Mouse (Mus musculus): ENCODE results near the gene Zc3hav1l. TPM values are rescaled to one million over a fixed set of nuclear protein-coding genes. Genes with fewer than 3 reads are reported as not detected.

Gene Zc3hav1l
- total RNA-seq, 2 experiments from 2014 or later, result 0.23 to 0.31 TPM

DNA sequence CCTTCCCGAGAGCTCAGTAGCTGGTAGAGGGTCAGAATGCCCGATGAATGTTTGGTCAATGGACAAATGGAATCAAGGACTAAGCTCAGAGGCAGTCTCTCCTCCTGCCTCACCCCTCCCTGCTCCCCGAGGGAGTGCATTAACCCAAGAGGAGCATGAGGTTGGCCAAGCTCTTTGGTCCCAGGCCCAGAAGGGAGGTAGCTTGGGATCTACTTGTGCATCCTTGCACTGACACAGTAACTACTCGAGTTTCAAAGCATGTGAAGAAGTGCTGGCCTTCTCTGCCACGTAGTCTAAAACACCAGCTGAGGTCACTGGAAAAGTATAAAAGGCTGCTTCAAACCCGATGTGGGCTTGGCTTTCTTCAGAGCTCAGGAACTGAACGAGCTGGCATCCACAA, 34.6 kb downstream of the Zc3hav1l start:
- DNase-seq (ENCODE audit: low spot score), result no peak

DNA sequence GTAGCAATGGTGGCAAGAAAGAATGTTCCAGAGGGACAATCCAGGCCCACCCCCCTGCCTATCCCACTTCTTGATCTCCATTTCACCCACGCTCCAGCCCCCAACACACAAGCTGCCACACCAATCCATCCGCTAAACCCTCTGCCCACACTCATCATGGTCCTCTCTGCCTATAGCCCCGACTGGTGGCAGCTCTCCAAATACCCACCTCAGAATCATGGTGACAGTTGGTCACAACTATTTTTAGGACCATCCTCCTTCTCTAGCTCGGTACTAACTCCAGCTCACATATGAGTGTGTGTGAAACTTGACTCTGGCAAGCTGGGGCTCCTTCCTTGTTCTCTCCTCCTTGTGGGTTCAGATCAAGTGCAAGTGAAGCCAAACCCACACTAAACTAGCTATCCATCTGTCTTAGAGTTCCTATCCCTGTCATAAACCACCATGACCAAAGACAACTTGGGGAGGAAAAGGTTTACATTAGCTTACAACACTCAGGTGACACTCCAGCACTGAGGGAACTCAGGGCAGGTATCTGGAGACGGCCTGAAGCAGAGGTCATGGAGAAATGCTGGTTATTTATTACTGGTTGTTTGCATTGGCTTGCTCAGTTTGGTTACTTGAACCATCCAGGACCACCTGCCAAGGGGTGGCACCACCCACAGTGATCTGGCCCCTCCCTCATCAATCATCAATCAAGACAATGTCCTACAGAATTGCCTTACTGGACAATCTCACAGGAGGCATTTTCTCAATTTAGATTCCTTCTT, 35.5 kb downstream of the Zc3hav1l start:
- DNase-seq (ENCODE audit: low spot score), result no peak

DNA sequence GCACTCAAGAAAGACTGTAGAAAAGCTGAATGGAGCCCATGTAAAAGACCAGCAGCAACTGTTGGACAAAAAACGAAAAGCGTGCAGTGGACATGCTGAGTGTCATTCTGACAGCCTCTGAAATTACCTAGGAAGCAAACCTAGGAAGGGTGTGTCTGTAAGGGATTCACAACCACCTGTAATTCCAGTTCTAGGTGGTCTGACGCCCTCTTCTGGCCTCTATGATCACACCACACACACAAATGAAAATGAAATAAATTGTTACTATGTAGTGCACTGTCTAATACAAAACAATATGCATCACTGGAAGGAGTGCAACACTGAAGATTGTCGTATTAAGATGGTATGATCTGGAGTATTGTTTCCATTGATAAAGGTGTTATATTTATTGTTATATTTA, 37.2 kb downstream of the Zc3hav1l start:
- no peak for DNase-seq (ENCODE audit: low spot score)

DNA sequence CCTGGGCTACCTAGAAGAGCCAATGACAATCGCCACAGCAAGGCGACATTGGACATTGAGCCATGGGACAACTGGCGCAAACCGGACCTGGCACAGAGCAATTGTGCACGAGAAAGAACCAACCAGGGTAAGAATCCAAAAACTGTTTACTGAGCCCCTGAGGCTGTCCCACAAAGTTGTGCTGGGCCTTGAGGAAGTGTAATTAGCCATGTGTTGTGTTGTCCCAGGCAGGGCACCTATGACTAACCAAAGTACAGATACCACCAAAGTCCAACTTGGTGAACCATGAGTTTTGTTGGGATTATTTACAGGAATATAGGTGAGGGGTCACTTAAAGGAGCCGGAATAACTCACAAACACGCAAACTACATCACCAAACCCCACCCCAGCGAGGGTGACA, 41.6 kb downstream of the Zc3hav1l start:
- no peak for DNase-seq (ENCODE audit: low spot score)

DNA sequence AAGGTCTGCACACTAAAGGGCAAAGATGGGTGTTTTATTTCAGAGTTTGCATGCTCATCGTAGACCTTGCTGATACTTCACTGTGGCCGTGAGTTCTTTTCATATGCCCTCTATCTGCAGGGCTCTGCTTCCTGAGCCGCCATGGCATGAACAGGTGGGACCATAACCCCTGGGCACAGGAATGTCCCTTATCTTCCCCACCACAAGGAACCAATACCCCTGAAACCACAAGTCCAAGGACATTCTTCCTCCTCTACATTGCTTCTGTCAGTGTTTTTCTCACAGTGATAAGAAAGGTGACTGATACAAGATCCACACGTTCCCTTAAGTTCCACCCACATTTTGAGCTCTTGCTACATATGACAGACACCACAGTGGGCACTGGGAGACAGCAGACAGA, 42.3 kb downstream of the Zc3hav1l start:
- no peak for DNase-seq (ENCODE audit: low spot score)

DNA sequence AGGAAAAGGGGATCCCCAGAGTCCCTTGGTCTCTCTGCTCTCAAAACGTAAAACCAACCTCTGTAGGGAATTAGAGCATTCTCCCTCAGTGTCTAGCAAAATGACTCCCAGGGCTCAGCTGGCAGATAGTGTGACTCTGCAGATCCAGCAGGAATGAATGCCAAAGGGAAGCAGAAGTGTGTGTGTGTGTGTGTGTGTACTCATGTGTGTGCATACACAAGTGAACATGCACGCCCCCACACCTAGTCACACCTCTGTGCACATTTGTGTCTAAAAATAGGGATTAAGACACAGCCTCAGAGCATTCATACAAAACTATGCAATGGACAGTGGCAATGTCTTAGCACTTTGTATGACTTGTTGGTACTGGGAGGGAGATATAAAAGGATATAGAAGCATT, 43.3 kb downstream of the Zc3hav1l start:
- no peak for DNase-seq (ENCODE audit: low spot score)

DNA sequence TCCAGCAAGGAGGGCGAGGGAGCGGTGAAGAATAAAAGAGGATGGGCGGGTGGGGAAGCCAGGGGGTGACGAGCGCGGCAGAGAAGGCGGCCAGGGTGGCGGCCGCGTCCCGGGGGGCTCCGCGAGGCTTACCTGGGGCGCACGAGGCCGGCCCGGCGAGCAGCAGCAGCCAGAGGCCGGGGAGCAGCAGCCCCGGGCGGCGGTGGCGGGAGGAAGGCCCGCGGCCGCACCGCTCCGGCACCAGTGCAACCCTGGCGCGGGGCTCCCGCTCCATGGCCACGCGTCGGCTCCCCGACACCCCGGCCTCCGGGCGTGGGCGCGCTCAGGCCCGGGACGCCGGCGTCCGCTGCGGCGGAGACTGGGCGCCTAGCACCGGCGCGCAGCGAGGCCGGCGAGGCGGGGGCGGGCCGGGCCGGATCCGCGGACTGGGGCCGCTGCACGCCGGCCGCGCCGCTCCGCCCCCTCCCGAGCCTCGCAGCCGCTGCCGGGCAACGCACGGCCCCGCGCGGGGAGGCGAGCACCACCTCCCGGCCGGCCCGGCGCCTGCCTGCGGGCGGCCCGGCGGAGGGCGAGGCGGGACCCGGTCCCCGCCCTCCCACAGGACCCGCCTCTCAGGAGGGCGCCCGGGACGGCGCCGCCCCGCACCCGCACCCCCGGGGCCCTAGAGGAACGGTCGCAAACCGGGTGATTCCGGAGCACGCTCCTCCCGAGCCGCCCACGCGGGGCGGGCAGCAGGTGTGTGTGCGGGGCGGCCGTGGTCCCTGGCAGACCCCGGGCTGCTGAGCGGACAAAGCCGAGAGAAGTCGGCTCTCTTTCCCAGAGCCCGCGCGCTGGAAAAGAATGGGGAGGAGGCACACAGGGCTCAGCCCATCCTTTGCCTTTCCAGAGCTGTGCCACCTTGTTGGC, 45.1 kb downstream of the Zc3hav1l start, which contains the start of gene D630045J12Rik:
TSS of gene D630045J12Rik (minus strand) at position 274 of the 906 bp plus-strand sequence.
- peak; percentile 57 for DNase-seq (ENCODE audit: low spot score)

DNA sequence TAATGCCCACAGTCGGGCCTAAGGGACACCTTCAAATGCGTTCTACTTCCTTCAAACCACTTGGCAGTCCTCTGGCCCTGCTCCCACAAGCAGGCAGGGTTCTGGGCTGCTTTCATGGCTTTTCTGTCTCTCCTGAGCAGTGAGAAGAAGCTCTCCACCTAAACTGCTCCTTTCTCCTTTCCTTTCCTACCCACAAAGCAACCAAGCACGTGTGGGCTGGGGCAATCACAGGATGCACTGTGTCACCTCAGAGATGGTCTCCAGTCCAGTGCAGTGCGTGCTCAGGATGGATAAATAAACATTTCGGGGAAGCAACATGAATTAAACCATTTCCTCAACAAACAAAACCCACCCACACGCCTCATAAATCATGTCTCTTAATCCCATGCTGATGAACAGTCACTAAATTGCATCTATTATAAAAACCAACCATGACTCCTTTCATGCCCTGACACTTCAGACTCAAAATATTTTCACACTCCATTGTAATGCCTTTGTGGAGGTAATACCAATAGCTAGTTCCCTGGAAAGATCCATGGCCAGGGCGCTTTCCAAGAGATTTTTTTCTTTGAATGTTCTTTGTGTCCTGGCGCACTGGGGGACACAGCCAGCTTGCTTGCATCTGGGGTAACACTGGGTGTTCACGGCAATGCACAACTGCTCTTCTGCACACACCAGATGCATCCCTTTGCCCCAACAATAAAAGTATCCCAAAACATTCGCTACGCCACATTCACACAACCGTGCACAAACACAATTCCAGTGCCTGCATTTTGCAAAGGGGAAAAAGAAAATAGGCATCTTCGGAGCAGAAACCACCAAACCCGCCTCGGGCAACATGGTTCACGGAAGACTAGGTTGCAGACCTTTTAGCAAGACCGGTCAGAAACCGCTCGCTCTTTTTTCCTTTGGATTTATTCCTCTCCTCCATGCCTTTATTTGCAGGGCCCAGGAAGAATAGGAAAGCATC, 46.0 kb downstream of the Zc3hav1l start:
- DNase-seq (ENCODE audit: low spot score), result no peak

DNA sequence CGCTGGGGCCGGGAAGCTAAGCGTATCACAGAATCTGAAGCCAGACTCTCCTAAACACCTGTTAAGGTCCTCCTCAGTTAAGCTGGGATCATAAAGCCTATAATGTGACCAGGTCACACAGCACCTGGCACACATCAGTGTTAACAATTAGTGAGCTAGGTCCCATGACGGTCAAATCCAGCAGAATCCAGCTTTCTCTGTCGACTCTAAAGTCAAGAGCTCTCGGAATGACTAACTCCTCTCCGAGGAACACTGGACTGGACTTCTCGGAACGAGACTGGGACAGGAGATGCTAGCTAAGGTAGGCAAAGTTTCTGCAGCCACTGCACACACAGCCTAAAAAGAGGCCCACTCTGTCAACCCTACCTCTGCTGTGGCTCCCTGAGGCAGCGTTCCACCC, 46.9 kb downstream of the Zc3hav1l start:
- DNase-seq (ENCODE audit: low spot score), result no peak

DNA sequence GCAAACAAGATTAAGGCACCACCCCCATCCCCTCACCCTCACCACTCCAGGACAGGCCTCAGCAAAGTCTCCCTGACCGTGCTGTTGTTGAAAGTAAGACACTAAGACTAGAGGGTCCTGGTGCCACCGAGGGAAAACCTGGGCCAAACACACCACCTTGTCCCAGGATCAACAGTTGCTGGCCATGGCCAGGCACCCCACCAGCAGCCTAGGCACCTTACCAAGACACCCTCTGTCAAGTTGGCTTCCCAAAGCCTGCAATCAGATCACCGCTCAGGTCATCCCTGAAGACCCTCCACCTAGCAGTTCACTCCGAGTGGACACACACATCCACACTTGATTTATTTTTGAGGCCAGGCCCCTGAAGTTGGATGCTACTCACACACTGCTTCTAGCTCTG, 47.6 kb downstream of the Zc3hav1l start:
- DNase-seq (ENCODE audit: low spot score), result no peak

DNA sequence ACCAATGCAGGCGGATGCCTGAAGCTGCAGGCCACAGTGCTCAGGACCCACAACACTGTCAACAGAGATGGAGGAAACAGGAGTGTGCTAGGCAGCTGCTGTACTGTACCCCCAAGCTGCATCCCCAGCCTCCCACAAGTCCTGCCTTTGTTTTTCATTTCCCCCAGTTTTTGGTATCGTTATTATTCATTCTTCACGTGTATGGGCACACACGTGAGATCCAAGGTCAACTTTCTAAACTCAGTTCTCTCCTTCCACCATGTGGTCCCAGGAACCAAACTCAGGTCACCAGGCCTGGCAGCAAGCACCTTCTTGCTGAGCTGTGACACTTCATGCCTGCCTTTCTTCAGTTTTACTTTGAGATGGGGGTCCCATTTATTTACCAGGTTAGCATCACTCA, 51.7 kb downstream of the Zc3hav1l start:
- DNase-seq (ENCODE audit: low spot score), result no peak

DNA sequence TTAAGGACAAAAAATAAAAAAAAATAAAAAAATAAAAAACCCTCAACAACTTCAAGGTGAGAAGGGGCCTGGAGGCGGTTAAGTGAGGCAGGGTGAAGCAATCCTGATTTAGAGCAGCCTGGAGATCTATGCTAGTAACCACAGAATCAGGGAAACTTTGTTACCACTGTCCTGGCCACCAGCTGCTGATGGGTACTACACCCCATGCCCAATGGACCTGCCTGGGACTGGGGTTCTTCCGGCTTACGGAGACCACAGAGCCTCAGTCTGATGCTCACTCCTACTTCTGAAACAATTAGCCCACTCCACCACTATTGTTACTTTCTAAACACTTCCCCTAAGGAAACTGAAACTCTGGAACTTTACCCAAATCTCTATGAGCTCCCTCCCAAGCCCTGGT, 54.3 kb downstream of the Zc3hav1l start:
- DNase-seq (ENCODE audit: low spot score), result no peak

DNA sequence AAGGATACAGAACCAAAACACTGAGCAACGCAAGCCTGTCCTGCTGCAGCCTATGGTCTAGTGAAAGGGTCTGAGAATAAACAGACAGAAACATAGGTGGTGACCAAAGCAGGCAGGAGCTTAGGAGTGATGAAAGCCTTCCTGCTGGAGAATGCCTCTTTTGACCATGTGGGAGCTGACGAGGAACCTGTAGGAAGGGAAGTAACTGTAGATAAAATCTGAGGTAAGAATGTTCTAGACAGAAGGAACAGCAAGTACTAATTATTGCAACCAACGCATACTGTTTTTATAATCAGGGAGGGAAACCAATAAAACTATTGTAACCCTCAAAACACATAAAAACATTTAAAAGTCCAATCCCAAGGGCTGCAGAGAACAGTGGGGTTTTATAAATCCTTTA, 54.9 kb downstream of the Zc3hav1l start:
- no peak for DNase-seq (ENCODE audit: low spot score)

DNA sequence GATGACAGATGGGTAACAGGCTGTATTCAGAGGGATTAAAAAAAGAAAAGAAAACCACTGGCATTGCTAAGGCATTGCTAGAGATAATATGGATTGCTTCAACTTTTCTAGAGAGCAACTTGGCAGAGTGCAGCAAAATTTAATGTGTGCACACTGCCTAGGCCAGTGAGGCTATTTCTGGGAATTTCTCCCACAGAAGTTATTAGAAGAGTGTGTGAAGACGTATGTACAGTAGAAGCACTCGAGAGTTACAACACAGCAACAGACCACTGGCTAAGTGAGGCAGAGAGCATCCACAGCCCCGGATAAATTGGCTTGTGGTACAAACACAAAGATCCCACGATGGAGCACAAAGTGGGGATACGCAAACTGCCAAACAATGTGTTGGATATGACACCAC, 56.2 kb downstream of the Zc3hav1l start:
- DNase-seq (ENCODE audit: low spot score), result no peak

DNA sequence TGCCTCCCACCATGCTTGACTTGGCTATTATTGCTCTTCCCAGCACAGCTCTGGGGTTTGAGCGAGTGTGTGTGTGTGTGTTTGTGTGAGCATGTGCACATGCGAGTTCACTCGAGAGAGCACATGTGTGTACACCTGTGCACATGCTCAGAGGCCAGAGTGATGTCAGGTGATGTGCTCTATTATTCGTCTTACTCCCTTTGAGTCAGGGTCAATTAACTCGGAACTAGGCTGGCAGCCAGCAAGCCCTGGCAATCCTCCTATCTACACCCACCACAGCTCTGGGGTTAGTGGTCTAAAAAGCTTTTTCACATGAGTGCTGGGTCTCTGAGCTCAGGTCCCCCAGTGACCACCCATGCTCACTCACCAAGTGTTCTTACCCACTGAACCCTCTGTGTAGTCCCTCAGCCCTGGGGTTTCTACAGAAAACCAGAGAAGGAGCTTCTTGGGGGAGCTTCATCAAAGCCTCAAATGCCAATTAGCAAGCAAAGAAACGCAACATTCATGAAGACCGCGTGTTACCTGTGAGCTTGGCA, 56.7 kb downstream of the Zc3hav1l start:
- no peak for DNase-seq (ENCODE audit: low spot score)

DNA sequence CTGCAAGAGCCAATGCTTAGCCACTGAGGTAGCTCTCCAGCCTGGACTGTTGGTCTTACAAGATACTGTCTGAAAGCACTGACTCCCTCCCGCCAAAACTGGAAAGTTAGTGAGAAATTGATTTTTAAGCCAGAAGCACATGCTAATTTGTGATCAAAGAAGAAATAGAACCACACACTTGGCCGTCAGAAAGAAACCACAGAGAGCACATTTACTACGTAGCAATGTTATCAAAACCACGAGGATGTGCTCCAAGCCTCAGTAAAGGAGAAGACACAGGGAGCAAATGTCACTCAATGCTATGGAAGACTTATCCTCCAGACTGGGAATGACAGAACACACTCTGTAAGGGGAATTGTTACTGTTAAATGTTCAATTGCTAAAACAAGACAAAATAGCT, 57.6 kb downstream of the Zc3hav1l start:
- no peak for DNase-seq (ENCODE audit: low spot score)

DNA sequence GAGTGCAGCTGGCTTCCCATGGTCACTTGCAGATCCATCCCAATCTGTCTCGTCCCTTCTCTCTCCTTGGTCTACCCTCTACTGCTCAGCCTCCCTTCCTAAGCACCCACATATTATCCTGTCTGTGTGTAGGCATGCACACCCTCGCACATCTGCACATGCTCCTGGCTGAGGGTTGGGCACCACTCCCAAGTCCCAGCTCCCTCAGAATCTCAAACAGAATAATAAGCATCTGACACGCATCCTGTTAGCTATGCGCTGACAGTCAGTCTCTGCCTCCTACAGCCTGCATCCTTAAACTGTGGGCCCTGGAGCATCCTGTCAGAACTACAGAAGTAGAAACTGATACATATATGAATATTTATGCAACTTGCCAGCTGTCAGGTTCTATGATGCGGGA, 58.4 kb downstream of the Zc3hav1l start:
- no peak for DNase-seq (ENCODE audit: low spot score)

DNA sequence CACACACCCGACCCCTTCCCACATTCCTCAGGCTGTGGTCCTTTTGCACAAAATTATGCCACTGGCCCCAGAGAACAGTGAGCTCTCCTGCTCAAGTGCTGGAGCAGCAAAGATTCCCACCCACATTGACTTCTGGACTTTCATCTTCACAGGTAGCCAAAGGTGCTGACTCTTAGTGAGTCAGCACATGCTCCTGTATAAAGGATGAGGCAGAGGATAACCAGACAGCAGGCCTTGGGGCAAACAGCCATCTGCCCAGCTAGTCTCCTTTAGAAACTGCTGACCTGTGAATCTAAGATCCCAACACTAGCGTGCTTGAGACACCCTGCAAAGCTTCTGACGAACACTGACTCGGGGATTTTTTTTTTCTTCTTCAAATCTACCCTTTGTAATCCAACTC, 60.7 kb downstream of the Zc3hav1l start:
- DNase-seq (ENCODE audit: low spot score), result no peak

All from gastrocnemius, adult 18-20 months (tissue).